Mouse (Mus musculus) WW6 (cell line): ENCODE data around the gene Col5a1.

ENCODE experiments used
- DNase-seq: peaks from one replicate; pipeline ENCODE4 v3.0.0-alpha.2; 2013; ENCODE audit warnings: low read depth, low spot score

Col5a1 gene

GRCm38 (mm10) chr2:27886148-27886551 is at the start of gene Col5a1:
TSS of gene Col5a1 (plus strand) at chr2:27886425.
- peak; percentile 52 for DNase-seq

DNA sequence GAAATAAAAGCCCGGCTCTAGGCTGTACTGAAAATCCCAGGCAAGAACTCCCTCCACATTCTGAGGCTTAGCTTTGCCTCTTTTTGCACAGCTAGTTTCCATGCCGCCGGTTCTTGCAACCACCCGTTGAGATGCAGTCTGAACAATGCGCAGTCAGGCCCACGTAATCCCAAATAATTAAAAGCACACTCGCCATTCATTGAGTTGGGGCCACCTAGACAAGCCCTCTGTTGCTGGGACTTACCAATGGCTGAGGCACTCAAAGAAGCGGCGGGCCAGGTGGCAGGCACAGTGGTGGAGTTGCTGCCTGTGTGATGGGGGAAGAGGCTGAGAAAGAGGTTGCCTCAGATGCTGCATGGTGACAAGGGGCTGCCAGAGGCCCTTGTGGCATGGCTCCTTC is 48.1 kb upstream of the Col5a1 start:
- DNase-seq = no peak

DNA sequence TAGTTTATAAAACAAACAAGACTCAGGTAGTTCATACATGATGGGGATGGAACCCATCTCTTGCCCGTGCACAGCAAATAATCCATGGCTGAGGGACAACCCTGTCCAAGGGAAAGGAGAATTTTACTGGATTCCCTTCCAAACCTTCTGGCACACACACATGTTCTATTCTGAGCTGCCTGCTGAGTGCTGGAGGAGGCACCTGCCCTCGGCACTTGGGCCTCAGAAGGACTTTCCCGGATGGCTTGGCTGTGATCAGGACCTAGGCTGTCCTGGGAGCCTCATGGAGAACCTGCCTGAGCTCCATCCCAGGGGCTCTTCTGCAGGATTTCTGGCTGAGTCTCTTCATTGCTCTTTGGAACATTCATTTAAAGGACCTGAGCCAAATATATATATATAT is 45.3 kb upstream of the Col5a1 start:
- DNase-seq = no peak

DNA sequence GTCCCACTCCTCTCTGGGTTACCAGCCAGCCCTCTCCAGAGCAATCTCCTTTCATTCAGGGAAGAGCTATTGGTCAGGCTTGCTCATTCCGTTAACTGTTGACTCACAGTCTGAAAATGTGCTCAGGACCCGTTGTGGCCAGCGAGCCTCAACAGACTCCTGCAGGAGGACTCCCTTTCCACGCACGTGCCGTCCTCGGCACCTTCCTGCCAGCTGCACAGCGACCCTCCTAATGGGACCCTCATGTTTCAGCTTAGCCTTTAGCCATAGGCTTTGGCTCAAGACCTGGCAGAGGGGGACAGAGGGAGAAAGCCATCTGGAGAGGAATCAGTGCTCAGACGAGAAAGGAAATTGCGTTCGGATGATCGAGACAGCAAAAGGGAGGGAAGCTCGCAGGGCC is 43.3 kb upstream of the Col5a1 start:
- no peak for DNase-seq

DNA sequence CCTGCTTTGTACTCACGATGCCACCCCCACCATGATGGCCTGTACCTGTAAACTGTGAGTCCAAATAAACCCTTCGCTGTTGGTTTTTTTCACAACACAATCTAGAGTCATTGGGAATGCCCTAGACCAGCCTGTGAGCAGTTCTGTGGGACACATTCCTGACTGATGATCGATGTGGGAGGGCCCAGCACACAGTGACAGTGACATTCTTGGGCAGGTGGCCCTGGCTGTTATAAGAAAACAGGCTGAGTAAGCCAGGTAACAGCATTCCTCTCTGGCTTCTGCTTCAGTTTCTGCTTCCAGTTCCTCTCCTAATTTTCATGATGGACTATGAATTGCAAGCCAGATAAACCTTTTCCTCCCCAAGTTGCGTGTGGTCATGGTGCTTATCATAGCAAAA is 41.3 kb upstream of the Col5a1 start:
- DNase-seq = no peak

GRCm38 (mm10) chr2:27847001-27847400 is 39.2 kb upstream of the Col5a1 start:
- no peak for DNase-seq

DNA sequence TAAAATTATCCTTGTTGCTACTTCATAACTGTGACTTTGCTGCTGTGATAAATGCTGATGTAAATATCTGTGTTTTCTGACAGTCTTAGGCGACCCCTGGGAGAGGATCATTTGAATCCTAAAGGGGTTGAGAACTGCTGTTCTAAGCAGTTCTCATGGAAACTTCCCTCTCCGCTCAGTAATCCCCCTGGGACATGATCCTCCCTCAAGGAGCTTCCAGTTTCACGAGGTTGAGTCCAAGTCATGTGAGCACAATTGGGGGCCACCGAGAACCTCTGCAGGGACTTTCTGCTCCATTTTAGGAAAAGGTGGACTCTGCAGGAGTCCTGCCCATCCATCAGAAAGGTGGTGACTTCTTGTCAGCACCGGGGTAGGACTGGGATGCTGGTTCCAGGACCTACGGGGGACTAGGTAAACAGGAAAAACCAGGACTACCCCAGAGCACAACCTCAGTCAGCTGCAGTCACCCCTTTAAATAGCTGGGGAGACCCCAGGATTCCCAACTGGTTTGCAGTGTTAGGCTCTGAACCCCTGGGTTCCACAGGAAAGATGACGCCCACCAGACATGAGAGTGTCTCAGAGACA is 38.3 kb upstream of the Col5a1 start:
- DNase-seq = no peak

GRCm38 (mm10) chr2:27848466-27848865 is 37.8 kb upstream of the Col5a1 start:
- no peak for DNase-seq

- no peak for DNase-seq
Observed at GRCm38 (mm10) chr2:27858348-27858903, 27.8 kb upstream of the Col5a1 start.

GRCm38 (mm10) chr2:27861576-27862238 is 24.5 kb upstream of the Col5a1 start:
- DNase-seq = no peak

DNA sequence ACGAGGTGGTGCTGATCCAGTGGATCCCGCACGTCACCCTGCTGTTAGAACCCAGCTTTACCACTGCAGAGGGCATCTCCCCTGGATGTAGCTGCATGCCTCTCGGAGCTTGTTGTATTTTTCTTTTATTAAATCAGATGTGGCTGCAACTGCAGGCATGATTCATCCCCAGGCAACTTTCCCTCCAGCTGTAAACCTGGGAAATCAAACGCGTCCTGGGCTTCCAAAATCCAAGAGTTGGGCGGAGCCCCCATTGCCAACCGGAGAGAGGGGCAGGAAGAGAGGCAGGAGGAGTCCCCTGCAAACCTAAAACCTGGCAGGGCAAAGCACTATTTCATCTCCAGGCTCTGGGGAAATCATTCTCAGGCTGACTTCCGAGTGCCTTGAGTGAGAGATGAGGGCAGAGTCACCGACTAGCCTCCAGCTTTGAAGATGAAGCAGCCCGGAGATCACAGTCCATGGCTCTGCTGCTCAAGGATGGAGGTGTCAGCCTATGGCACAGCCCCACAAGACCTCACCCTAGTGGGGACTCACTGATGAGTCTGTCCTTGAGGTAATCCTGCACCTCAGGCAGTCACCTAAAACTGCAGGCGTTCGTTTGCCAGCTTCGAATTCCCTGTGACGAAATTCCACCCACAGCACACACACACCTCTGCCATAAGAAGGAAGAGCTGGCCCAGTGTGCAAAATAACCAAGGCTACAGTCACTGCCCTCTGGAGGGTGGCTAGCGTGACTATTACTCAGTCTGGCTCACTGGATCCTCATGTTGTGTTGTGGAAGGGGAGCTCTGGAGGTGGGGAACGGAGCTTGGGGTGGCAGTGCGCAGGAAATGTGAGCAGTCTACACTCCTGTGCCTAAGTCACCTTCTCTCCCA is 21.5 kb upstream of the Col5a1 start:
- no peak for DNase-seq

DNA sequence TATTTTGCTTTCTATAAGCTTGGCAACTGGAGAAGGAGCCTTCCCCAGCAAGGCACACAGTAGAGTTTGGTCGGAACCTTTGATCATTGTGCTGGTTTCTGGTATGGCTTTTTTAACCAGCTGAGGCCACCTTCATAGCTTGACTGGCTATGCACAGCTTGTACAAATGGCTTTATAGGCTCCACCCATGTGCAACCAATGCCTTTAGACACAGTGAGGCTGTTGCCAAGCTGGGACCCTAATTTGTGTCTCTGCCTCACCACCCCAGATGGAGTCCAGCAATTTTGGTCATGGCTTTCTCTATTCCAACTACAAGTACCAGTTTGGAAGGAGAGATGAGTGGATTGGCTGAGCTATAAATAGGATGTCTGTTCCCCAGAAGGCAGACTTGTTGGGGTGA is 15.6 kb upstream of the Col5a1 start:
- DNase-seq = no peak

- DNase-seq = no peak
Observed at GRCm38 (mm10) chr2:27871056-27871455, 15.2 kb upstream of the Col5a1 start.

GRCm38 (mm10) chr2:27872276-27872675 is 13.9 kb upstream of the Col5a1 start:
- no peak for DNase-seq

DNA sequence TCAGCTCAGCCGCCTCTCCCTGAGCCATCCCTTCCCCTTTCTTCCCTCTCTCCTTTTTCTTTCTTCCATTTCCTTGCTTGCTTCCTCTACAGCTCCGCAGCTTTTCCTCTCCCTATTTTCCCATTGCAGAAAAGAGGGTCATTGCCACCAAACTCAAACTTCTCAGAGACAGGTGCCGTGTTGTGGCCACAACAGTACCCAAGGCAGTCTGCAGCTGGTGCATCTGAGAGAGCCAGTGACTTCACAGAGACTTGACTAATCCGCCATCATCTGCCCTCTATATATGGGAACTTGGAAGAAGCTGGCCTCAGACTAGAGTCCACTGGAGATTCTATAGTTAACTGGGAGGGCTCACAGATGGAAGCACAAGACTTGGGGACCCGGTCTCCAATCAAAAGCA is 13.2 kb upstream of the Col5a1 start:
- no peak for DNase-seq

- DNase-seq = no peak
Observed at GRCm38 (mm10) chr2:27874596-27874995, 11.6 kb upstream of the Col5a1 start.

DNA sequence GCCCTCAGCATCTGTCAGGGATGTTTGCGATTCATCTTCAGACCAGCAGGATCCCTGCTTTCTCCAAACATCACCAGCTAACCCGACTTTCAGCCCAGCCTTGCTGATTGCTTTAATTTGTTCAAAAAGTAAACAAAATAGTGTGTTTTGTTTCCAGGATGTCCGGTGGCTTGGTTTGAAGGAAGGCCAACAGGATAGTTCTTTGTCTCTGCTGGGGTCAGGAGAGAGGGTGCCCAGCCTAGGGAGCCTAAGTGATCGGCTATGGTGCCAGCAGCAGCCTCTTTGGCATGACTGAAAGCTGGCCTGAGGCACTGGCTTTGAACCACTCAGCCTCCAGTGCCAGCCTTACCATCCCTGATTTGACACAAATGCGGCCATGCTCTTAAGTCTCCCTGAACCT is 11.0 kb upstream of the Col5a1 start:
- no peak for DNase-seq

- DNase-seq = no peak
Observed at GRCm38 (mm10) chr2:27875786-27876185, 10.4 kb upstream of the Col5a1 start.

- DNase-seq = no peak
Observed at GRCm38 (mm10) chr2:27876724-27877504, 9.3 kb upstream of the Col5a1 start.

DNA sequence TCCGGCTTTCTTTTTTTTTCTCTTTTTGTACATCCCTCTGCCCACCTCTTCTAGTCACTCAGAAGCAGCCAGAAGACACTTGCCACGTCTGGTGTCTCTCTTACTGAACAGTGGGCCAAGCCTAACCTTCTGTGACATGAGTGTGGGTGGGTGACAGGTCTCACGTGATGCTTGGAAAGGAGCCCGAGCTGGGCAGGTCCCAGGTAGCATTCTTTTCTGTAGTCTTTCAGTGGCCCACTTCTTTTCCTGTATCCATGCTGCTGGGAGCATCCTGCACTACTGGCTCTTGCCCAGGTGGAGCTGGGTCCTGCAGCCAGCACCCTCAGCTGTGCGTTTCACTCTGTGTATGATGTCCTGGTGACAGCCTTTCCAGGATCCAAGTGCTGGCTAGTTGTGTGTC is 8.2 kb upstream of the Col5a1 start:
- DNase-seq = no peak

- DNase-seq = no peak
Observed at GRCm38 (mm10) chr2:27883276-27883675, 2.9 kb upstream of the Col5a1 start.
